Mouse (Mus musculus): ENCODE measurements at regions not wholly inside any gene's neighbourhood (a gene's known extent, or its start where the extent isn't known, plus 50 kb on each side); places are given as distances from the start of the nearest gene placed in this dataset.

DNA sequence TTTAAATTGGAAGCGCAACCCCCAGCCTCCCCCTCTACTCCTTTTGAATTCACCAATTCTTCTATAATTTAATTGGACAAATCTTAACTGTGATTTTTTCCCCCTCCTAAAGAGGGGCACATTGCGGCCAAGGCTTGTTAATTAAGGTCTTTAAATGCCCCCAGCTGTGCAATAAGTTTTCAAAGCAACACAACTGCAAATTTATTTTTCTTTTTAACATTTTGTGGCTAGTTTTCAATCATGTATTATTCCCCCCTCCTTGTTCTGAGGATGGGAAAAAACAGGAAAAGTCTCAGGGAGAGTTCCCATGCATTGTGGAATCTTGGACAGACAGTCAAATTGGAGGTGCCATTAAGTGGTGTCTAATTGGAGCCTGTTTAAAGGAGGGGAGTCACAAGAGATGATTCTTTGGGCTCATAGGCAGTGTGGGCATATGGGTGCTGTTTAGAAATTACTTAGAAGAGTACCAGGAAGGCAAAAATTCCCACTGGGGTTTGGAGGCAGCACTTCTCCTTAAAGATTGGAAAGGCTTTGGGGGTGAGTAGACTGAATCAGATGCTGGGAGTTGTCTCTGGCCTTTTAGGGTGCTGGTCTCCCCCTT, 281.9 kb upstream of the Sall1 start:
- no peak for TF ChIP-seq POLR2A (IDR thresholded peaks at IDR 0.05; ENCODE audit: low read depth, low read length)
- TF ChIP-seq CTCF (IDR thresholded peaks at IDR 0.05; ENCODE audit: extremely low read depth, insufficient read depth, insufficient read length, insufficient replicate concordance): no peak
